Mouse (Mus musculus) MEL (cell line): ENCODE data around the gene Maml1.

Experiments
- CTCF ChIP-seq, 3 experiments: IDR thresholded peaks in 2 of 3; conservative IDR thresholded peaks in 1 of 3; 2 replicates each; pipeline ENCODE4 v1.5.1; 2011 to 2012; ENCODE audit warnings: low read length in 3 of 3, low read depth in 2 of 3, mild to moderate bottlenecking in 2 of 3, improper control_type of control experiment in 1 of 3, inconsistent platforms in 1 of 3, mixed read lengths in 1 of 3, moderate library complexity in 1 of 3; ENCODE audit not compliant: control insufficient read depth in 1 of 3, insufficient read depth in 1 of 3, poor library complexity in 1 of 3, severe bottlenecking in 1 of 3
- EP300 ChIP-seq, 2 experiments: IDR thresholded peaks; 2 replicates each; pipeline ENCODE4 v1.6.1; 2011; ENCODE audit warnings: improper control_type of control experiment in 2 of 2, low read length in 2 of 2, low read depth in 1 of 2, mild to moderate bottlenecking in 1 of 2
- GATA1 ChIP-seq: IDR thresholded peaks from 2 replicates; pipeline ENCODE4 v1.6.1; 2011; ENCODE audit warnings: low read depth, low read length, improper control_type of control experiment
- POLR2A ChIP-seq, 2 experiments: IDR thresholded peaks; 2 replicates each; pipeline ENCODE4 v1.6.1; 2011 to 2012; ENCODE audit warnings: low read length in 2 of 2, mild to moderate bottlenecking in 2 of 2, control low read depth in 1 of 2, improper control_type of control experiment in 1 of 2, low read depth in 1 of 2, moderate library complexity in 1 of 2; ENCODE audit not compliant: control insufficient read depth in 1 of 2, insufficient read depth in 1 of 2, poor library complexity in 1 of 2
- POLR2AphosphoS5 ChIP-seq: IDR thresholded peaks from 2 replicates; pipeline ENCODE4 v1.6.1; 2012; ENCODE audit warnings: low read depth, borderline replicate concordance, mild to moderate bottlenecking, inconsistent platforms, low read length, moderate library complexity, mixed read lengths
- RAD21 ChIP-seq: IDR thresholded peaks from 2 replicates; pipeline ENCODE4 v1.6.1; 2011; ENCODE audit warnings: mild to moderate bottlenecking, low read depth, low read length, improper control_type of control experiment
- SIN3A ChIP-seq: IDR thresholded peaks from 2 replicates; pipeline ENCODE4 v1.6.1; 2012; ENCODE audit warnings: low read length, improper control_type of control experiment, inconsistent platforms

DNA sequence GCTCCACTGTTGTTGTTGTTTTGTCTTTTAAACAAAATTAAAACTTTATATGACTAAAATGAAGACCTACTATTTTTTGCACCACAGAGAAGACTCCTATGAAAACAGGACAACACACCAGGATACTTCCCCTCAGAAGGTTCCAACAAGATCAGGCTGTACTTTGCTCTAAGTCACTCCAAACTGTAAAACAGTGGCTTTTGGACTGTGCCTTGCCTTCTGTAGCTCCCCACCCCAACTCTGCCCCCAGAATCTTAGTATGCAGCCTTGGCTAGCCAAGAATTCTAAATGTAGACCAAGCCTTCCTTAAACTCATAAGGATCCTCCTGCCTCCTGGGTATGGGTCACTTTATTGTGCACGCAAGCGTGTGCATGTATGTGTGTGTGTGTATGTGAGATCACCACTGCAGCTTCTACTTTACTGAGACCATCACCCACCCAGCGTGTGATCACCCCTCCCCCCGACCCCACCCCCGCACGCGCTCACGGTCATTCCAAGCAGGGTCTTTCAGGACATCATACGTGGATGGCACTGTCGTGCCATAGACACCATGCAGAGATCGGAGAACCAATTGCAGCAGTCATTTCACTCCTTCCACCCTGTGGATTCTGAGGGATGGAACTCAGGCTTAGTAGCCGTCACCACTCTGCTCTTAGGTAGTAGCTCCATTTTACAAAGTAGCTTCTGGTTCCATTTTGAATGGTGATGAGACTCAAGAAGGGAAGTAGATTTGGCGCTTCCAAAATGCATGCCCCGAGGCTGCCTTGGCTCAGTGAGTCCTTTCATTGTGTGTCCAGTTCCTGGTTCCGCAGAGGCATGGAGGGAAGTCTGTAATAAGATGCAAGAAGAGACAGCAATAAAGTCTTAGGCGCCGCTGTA is 68.1 kb downstream of the Maml1 start:
- TF ChIP-seq CTCF (IDR thresholded peaks at IDR 0.05 in 2 of 3, conservative IDR thresholded peaks at IDR 0.05 in 1 of 3; ENCODE audit: control insufficient read depth in 1 of 3, insufficient read depth in 1 of 3, low read depth in 2 of 3, low read length in 3 of 3, poor library complexity in 1 of 3, severe bottlenecking in 1 of 3) (no peak; a peak in 1 of 6 replicates), EP300 (IDR thresholded peaks at IDR 0.05; ENCODE audit: low read depth in 1 of 2, low read length in 2 of 2) (0 out of 4 replicates have a peak, but pooled peaks of 1 of the 2 experiments have one; percentile 2), POLR2AphosphoS5 (no peak; the same call in 1 of the 2 replicates), RAD21 (no peak), SIN3A (peak; percentile 37), GATA1 (no peak), POLR2A (IDR thresholded peaks at IDR 0.05; ENCODE audit: control insufficient read depth in 1 of 2, insufficient read depth in 1 of 2, low read depth in 1 of 2, low read length in 2 of 2, poor library complexity in 1 of 2) (no peak)
